Mouse (Mus musculus) 3134 (cell line): ENCODE data around the gene Impdh1.
"Not testable (repeated sequence)": the region's sequence is repeated elsewhere in the genome, so short reads cannot be mapped to it uniquely, and the experiment has no call there.

Source experiments
- DNase-seq: peaks from one replicate; pipeline ENCODE4 v3.0.0-alpha.2; 2011; ENCODE audit warnings: low spot score; ENCODE audit not compliant: insufficient read length; ENCODE audit errors: extremely low read depth

Gene Impdh1

DNA sequence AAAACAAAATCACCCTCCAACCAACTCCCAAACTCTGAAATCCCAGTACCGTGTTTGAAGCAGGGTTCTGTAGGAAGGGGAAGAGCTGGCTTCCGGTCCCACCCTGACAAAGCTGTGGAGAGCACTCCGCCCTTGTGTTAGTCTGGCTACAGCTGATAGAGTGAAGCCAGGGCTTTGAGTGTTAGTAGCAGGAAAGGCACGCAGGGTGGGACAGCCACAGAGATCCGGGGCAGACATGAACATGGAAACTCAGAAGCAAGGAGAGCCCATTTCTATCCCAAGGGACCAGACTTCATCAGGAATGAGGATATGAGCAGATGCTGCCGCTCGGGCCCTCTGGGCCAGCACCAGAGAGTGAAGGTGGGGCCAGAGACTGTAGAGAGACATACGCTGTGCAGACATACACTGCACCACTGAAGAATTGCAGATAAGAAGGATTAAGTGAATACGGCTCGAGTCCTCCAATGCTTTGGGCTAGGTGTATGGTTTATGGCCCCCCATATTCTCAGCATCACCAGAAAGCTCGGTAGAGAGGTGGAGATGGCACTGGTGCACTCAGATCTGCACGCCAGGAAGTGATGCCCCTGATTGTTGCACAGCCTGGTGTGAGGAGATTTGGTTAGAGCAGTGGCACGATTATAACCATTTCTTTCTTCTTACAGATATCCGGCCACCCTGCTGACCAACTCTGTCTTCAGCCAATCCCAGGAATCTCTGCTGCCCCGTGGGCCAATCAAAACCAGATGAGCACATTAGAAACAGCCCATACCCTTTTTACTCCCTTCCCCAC lies 22.0 kb downstream of the Impdh1 start:
- DNase-seq, result no peak

DNA sequence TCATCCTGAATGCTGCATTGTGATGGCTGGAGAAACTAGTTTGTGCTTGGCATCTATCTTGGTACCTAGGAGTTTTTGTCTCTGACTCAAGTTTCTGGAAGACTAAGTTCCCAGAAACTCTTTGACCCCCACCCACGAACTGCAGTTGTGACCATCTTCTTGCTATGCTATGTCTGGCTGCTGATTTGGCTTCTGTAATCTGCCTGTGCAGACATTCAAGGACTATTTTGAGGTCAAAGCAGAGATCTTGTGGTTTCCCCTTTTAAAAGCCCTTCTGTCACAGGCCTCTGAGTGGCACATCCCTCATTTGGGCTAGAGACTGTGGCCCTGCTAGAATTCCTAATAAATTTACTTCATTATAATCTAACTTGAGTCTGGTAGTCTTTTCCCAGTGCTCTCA lies 28.2 kb downstream of the Impdh1 start:
- no peak for DNase-seq

GRCm38 (mm10) chr6:29179843-29180242 lies 36.3 kb downstream of the Impdh1 start:
- DNase-seq, result no peak

- no peak for DNase-seq
Observed at GRCm38 (mm10) chr6:29178888-29179658, 37.1 kb downstream of the Impdh1 start, which contains the start of gene Prrt4. TSS of gene Prrt4 (minus strand) at chr6:29179584.

- DNase-seq, result no peak
Observed at GRCm38 (mm10) chr6:29177901-29178879, 38.0 kb downstream of the Impdh1 start.

GRCm38 (mm10) chr6:29175113-29175512 lies 41.1 kb downstream of the Impdh1 start:
- DNase-seq, result no peak

DNA sequence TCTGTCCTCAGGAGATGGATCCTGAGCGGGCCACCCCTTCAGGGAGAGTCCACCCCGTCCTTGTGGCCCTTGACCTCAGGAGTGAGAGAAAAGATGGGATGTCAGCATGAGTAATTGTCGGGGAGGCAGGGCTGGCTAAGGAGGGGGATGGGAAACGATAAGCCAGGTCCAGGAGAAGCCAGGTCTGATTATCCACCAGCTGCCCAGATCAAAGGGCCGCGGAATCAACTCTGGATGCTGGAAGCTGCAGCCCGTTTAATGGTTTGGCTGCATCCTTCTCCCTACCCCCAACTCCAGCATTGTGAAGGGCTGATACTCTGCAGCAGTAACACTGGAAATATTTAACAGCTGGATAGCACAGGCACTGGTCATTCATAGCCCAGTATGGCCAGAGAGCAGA lies 41.8 kb downstream of the Impdh1 start:
- DNase-seq, result no peak

GRCm38 (mm10) chr6:29170952-29171388 lies 45.2 kb downstream of the Impdh1 start:
- DNase-seq, result peak; percentile 26

GRCm38 (mm10) chr6:29170063-29170921 lies 45.9 kb downstream of the Impdh1 start:
- no peak for DNase-seq

- no peak for DNase-seq
Observed at GRCm38 (mm10) chr6:29169675-29170062, 46.5 kb downstream of the Impdh1 start.

GRCm38 (mm10) chr6:29168871-29169270 lies 47.3 kb downstream of the Impdh1 start:
- no peak for DNase-seq

DNA sequence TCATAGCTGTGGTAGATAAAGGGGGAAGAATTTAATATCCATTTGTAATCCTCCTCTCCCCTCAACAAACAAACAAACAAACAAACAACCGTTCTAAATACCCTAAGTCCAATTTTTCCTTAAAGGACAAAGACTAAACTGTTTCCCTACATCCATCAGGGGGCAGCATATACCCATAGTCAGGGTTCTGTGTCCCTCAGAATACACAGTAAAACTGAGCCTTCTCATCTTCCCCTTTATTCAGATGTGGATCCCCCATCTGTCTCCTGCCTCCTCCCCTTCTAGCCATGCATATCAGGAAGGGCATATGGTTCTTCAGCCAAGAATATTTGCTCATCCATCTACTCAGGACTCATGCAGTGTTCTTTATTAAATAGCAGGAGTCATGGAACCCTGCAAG lies 50.0 kb downstream of the Impdh1 start:
- DNase-seq, result no peak

DNA sequence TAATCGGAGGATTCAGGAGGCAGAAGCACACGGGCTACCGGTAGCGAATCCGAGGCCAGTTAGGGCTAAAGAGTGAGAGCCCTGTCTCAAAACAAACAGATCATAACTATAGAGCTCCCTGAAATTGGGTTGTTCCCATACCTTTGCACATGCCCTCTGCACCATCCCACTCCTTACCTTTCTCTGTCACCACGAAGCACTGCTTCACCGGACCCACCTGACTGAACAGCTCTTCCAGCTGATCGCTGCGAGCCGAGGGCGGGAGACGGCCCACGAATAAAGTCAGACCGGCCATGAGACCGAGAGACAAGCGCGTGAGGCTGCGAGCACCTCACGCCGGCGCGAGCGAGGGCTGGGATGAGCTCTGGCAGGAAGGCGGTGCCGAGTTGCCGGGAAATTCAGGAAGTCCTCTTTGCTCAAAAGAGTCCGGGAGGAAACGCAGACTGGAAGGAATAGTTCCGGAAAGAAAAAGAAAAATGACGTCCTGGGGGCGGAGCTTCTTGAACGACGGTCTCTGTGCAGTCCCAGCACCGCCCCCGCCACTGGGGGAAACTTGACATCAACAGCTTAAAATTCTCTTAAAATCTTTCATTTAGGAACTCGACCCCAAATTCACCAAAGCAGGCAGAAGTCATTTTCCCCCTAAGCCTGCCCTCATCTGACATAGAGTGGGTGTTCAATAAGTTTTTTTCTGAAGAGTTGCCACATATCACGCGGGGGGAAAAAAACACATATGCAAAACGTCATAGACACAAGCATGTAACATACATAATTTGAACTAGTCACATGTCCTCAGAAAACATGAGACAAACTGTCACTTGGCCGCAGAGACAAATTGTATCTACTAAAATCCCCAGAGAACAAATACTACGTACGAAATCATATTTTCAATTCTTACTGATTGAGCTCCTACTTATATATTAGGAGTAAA lies 51.6 kb downstream of the Impdh1 start, which contains the start of gene Rbm28:
TSS of gene Rbm28 (minus strand) at position 693 of the 931 bp plus-strand sequence.
- peak; percentile 90 for DNase-seq

GRCm38 (mm10) chr6:29161291-29161690 lies 54.9 kb downstream of the Impdh1 start:
- DNase-seq, result not testable (repeated sequence)

DNA sequence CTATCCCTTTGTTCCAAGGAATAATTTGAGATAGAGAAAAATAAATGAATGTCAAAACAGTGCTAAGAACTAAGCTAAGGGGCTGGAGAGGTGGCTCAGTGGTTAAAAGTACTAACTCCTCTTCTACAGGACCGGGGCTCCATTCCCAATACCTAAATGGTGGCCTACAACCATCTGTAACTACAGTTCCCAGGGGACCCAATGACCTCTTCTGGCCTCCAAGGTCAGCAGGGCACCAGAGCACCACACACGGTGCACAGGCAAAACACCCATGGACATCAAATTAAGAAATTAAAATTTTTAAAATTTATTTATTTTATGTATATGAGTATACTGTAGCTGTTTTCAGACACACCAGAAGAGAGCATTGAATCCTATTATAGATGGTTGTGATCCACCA lies 55.4 kb downstream of the Impdh1 start:
- no peak for DNase-seq

GRCm38 (mm10) chr6:29156326-29156725 lies 59.8 kb downstream of the Impdh1 start:
- DNase-seq, result no peak
